Mouse (Mus musculus) thymus, postnatal 10 days (tissue): ENCODE data around the gene Cfap73.
A peak's percentile ranks its signal among the peaks of the same experiment; 100 is the strongest.

Source experiments
- DNase-seq, 2 experiments: peaks; one replicate each; pipeline ENCODE4 v3.0.0; 2021; ENCODE audit warnings: low spot score in 2 of 2

The Cfap73 gene

DNA sequence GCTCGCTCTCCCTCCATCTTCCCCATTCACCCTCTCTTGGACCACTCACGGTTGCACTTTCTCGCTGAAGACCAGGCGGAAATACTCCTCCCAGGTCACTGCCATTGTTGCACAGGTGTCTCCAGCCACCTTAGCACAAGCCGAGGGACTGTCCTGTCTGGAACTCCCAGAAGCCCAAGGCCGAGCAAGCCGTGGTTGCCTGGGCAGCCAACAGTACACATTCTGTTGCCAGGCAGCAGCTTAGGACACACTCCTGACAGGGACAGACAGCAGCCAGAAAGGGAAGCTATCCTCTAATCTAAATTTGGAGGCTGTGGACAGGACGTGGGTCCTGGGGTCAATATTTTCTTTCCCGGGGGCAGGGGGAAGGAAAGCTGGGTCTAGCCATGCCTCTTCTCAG lies at the start of gene Cfap73:
Gene Cfap73 (minus strand): TSS at position 105 of the 400 bp plus-strand sequence.
- DNase-seq, result no peak

DNA sequence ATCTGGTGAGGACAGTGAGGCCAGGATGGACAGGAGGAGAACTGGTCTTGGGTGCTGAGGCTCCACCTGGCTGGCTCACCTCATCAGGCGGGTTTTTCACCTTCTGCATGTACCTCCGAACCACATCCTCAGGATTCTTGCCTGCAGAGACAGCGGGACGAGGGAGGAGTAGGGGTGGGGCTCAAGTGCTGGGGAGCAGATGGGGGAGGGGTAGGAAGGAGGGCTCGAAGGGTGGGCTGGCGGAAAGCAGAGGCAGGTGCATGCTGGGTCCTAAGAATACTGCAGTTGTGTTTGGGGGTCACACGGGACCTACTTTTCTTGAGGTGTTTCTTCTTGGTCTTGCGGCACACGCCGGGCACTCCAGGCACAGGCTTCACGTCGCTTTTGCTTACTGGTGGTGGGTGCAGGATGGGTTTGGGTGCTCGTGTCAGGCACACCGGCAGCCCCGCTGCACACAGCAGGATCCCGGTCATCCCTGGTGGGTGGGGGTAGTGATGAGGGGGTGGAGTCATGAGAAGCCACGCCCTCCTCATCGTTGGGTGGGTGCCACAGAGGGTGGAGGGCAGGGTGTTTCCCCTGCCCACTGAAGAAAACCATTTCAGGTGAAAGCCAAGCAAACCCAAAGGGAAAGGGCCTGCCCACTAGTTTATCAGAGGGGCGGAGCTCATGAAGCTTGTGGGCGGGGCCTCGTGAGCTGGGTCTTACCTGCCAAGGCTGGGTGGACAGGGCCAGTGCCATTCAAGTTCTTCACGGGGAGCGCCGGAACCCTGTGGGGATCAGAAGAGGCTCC lies 49.1 kb upstream of the Cfap73 start:
- DNase-seq, result no peak

DNA sequence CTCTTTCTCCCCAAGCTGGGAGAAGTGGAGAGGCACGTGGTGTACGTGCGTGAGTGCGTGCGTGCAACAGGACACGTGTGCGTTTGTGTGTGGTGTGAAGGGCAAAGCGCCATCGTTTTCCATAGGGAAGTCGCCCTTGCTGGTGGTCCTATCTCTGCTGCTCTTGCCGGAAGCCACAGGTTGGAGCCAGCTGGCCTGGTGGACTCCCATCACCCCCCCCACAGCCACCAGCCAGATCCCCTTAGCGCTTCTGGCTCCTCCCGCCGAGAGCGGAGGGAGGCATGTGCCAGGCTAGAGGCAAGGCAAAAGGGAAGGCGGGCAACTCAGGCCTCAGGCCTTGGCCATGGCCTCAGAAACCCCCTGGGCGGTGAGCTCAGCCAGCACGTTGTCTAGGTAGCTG lies 46.9 kb upstream of the Cfap73 start:
- no peak for DNase-seq

DNA sequence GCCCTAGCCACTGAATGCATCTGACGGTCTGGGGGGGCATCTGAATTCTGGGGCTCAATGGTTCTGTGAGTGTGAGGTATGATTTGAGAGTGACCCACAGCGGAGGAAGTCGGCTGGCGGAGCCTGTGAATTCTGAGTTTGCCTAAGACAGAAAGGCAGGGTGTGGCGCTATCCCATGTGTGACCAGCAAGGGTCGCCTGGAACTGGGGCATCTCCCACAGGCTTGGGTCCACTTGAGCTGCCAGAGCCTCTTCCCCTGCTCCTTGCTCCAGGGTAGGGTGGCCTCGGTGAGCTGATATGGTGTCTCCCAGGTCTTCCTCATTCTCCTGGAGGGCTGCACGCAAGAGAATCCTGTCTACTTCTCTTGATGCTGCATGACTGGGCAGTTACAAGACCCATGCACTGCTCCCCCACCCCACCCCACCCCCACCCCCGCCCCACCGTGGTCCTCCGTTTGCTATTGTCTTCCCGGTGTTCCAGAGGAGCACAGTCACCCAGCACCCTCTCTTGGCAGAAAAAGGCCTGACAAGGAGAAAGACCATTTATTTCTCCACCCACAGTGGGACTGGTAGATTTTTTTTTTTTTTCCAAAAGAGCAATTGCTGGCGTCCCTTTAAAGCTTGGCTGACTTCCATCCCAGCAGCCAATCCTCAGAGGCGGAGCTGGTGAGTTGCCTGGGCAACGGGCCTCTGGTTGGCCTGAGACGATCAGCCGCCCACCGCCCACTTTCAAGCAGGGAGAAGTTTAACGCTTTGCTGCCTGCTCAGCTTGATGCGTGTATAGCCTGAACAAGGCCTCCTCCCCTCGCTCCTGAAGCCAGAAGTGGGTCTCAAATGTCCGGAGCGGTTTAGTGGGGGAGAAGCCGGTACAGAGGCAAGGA lies 45.9 kb upstream of the Cfap73 start:
- DNase-seq, result peak; percentile 45 to 46

DNA sequence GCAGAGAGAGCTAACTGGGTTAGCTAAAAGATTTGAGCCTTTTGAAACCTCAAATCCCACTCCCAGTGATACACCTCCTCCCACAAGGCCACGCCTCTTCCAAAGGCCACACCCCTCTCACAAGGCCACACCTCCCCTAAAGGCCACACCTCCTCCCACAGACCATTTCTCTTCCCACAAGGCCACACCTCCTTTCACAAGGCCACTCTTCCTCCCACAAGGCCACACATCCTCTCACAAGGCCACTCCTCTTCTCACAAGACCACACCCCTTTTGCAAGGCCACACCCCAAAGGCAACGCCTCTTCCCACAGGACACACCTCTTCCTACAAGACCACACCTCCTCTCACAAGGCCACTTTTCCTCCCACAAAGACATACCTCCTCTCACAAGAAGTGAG lies 43.5 kb upstream of the Cfap73 start:
- no peak for DNase-seq

DNA sequence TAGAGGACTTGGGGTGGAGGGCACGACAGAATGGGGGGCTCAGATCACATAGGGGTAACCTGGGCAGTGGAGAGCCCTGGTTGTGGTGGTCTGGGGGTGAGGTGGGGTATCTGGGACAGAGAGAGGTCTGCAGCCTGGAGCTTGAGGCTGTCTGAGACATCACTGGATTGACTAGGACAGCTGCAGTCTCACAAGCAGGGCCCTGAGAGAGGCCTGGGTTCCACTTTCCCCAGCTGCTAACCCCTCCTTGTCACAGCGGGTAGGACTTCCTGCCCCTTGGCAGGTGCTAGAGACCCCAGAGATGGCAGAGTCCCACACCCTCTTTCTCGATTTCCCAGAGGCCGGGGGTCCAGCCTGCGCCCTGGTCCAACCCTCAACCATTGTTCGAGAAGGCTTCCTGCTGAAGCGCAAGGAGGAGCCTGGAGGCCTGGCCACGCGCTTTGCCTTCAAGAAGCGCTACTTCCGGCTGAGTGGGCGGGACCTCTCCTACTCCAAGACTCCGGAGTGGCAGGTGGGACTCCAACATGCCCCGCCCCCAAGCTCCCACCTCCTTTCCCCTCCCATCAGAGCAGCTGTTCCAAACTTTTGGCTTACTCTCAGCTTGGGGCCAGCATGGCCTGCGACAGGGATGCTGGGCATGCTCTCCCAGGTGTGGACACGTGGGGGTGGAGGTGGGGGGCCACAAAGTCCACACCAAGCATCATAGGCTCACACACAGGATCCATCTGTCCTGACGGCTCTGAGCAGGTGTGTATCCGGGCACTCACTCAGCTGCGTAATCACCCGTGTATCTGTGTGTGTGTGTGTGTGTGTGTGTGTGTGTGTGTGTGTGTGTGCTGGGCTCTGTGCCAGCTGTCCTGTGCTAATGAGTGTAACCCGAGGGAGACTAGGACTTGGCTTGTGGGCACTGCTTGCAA lies 40.5 kb upstream of the Cfap73 start:
- peak; percentile 56 to 63 for DNase-seq

DNA sequence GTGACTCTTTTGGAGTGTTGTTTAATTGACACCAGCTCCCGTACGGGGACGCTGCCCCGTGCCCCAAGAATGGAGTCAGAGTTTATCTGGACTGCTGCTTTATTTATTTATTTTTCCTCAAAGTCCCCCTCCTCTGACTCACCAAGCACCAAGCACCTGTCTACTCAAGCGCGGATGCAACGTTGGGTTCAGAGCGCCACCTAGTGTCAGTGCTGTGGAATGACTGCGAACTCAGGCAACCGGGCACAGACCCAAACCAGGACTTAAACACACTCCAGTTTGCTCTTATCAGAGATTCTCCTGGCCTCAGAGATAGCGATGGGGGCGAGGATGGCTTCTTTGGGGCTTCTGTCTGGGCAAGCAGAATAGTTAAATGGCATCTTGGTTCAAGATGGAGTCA lies 39.6 kb upstream of the Cfap73 start:
- peak; percentile 67 to 85 for DNase-seq

DNA sequence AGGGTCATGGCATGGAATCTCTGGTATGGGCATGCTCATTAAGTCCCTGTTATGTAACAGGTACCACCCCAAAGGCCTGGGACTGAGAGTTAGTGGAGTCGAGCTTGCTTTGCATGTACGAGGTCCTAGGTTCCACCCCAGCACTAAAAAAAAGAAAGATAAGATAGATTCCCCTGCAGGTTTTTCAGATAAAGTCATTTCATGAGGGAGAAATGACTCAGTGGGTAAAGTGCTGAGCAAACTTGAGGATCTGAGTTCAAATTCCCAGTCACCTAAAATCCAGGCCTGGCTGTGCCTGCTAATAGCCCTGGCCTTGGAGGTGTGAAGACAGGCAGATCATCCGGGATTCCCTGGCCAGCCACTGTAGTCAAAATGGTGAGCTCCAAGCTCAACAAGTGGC lies 37.8 kb upstream of the Cfap73 start:
- DNase-seq, result no peak

DNA sequence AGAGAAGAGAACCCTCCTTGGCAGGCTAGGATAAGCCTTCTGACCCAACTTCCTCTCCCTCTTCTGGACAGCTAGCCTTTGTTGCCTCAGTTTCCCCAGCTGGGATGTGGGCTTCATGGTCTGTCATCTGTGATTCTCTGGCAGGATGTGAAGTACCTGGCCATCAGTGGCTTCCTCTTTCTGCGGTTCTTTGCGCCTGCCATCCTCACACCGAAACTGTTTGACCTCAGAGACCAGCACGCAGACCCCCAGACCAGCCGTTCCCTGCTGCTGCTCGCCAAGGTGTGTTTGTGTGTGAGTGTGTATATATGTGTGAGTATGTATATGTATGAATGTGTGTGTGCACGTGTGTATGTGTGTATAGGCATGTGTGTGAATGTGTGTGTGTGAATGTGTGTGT lies 36.1 kb upstream of the Cfap73 start:
- DNase-seq, result no peak

DNA sequence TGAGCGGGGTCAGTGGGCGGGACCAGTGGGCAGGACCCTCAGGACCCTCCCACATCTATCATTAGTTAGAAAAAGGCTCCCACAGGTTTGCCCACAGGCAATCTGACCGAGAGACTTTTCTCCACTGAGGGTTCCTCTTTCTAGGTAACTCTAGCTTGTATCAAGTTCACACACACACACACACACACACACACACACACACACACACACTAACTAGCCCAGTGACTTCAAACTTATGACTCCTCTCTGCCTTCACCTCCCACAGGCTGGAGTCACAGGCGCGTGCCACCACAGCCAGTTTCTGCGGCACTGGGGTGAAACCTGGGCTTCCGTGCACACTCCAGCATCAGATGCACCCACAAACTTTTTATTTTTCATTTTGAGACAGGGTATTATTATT lies 34.7 kb upstream of the Cfap73 start:
- no peak for DNase-seq

DNA sequence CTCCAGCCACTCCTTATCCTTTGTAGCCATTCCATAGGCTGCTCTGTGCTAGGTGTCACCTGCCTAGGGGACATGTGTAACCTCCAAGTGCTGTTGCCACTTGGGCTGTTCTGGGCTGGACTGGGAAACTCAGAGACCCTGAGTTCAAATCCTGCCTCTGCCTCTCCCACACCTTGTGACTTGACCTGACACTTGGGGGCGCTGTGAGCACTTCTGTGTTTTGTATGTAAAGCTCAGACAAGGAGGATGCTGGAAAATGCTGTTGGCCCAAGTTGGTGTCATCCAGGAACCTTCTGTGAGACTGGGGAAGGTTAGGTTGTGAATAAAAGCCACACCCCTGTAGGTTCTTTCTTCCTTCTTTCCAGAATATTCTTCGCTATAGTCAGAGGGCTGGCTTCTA lies 30.9 kb upstream of the Cfap73 start:
- no peak for DNase-seq

DNA sequence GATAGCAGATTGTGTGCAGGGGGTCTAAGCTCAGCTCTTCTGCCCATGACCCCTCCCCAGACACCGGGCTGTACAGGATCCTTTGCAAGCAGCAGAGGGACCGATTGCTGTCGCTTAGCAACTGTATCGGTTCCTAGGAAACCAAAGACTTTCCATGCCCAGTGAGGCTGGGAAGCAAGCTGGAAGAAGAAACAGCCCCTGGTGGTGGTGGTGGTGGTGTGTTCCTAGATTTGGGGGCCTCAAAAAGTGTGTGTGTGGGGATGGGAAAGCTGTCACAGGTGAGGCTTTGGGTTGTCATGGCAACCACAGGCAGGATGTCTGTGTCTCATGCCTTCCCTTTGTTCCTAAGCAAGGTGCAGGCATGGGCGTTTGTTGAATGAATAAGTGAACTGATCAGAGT lies 26.8 kb upstream of the Cfap73 start:
- no peak for DNase-seq

DNA sequence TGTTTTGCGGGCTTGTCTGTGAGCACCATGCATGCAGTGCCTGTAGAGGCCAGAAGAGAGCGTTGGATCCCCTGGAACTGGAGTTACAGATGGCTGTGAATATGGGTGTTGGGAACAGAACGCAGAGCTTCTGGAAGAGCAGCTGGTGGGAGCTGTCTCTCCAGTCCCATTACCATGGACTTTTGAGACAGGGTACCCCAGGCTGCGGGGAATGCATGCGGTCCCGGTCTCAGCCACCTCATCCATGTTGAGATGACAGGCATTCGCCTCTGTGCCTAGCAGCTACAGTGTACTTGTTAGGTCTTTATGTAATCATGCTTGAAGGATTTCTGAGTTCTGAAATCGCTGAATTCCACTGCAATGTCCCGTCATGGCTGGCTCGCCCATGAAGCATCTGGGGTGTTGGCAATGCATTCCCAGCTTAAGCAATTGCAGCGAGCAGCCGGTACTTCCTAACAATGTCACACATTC lies 22.3 kb upstream of the Cfap73 start:
- no peak for DNase-seq

DNA sequence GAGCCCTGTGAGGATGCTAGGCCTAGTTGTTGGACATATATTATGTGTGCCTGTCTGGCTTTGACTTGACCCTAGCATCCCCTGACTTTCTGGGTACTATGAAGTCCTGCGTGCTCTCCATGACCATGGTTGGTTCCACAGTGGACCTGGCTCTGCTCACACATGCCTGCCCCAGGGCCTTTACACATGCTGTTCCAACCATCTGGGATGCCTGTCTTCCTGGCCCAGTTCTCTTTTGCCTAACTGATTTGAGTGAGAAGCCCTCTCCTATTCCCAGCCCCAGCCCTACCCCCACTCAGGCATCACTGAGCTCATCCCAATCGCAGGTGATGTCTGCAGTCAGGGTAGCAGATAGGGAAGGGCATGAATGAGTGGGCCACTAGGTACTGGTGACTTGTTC lies 19.8 kb upstream of the Cfap73 start:
- no peak for DNase-seq

DNA sequence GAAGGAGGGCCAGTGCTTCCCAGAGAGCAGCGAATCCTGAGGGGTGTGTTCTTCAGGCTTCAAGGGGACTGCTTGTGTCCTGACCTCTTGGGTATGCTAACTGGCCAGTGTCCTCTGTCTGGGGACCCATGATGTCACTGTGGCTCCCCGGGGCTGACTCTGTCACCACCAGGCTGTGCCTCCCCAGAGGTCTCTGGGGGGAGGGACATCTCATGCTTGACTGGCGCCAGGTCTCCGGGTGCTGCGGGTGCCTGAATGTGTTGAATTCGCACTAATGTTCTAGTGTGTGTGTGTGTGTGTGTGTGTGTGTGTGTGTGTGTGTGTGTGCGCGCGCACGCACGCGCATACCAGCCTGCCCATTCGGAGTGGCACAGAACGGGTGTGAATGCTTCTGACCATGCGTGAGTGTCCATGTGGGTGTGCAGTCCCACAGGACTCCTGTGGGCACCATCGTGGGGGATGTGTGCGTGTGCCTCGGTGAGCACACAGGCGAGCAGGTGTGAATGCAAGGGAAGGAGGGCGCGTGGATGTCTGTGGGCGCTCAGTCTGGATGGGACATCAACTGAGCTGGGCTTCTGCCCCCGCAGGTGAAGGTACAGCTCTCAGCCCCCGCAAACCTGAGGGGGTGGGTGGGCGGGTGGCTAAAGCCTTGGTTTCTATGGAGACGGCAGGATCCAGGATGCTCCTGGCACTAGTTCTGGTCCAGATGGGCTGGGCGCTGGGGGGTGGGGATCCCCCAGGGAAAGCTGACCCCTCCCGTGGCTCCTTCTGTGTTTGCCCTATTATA lies 19.1 kb upstream of the Cfap73 start:
- no peak for DNase-seq

DNA sequence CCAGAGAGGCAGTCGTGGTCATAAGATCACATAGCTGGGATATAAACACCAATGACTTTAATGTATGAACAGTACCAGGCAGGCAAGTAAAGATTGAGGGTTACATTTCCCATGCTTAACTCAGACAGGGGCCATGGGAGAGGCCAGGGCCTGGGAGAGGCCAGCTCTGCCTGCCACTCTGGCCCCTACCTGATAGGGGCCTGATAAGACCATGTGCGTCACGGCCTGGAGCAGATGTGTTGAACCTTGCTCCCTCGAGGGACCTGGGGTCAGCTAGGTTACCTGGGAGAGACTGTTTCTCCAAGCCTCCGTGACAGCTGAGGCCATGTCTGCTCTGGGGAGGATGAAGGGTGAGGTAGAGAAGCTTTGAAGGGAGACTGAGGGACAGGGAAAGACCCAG lies 17.2 kb upstream of the Cfap73 start:
- no peak for DNase-seq

DNA sequence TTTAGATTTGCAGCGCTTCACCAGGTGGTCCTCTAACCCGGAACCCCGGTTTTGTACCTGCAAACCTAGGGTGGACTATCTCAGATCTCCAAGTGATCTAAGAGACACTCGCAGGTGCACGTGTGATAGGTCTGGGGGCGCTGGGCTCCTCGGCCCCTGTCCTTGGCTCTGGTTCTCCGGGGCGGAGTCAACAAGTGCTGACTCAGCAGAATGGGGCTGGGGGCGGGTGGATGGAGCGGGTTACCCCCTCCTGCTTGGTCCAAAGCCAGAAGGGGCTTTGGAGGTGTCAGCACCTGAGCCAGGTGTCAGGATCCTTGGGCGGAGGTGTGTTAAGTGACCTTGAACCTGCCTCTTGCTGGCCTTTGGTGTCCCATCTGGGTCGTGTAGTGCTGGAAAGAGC lies 15.9 kb upstream of the Cfap73 start:
- DNase-seq, result peak in 1 of 2 experiments; percentile 31

DNA sequence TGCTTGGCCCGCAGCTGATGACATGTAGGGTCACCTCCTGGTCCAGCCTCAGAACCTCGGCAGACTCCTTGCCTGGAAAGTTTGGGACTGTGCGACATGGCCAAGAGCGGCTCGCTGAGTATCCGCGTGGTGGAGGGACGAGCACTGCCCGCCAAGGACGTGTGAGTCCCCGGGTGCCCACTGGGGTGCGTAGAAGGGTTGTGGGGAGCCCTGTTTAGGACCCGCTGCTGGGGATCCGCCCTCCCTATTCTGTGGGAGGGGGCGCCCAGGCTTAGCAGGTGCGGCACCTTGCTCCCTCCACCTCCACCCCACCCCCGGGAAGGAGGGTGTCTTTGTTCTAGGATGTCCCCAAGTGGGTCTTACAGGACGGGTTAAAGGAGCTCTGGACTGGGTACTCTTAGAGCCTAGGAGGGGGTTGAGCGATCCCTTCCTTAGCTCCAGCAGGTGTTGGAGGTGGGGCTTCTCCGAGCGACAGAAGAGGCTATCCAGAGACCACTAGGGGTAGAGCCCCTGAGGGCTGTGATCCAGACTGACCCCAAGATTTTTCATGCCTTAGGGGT lies 15.4 kb upstream of the Cfap73 start:
- DNase-seq, result peak; percentile 57 to 62

DNA sequence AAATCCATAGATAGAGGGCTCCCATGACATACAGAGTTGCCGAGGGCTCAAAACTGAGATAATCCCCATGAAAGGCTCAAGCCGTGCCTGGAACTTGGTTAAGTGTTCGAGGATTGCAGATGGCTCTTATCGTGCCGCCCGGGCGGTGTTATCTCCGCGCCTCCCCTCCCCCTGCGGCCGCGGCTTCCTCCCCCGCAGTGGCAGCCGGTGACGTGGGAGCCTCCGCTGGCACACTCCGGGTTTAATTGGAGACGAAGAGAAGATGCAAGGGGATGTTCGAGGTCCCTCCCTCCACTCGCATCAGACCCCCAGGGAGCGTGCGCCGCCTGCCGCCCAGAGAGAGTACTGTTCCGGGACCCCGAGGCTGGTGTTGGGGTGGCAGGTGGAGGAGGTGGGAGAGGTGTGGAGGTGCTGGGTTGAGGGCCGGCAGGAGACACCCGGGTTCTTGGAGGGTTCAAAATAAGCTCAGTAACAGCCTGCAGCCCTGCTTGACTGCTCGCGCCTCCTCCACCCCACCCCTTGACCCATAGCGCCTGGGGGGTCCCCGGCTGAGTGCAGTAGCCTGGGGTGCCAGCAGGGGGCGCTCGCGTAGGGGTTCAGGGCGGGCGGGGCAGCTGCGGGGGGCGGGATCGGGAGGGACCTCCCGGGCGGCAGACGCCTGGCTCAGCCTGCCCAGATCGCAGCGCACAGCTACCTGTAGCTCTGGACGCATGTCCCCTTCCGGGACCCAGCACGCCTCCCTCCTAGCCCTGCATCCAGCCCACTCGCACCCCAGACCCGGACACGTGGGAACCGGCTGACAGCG lies 14.7 kb upstream of the Cfap73 start, which contains the start of gene Rasal1:
Gene Rasal1 (plus strand): TSS at position 244 of the 805 bp plus-strand sequence.
- DNase-seq, result peak; percentile 93
